Mouse (Mus musculus) adrenal gland, adult 2 months (tissue): Measurements from ENCODE around the gene Amotl1. TPM values are rescaled to one million over a fixed set of nuclear protein-coding genes. Genes with fewer than 3 reads are reported as not detected.
"Not testable (repeated sequence)": the region's sequence is repeated elsewhere in the genome, so short reads cannot be mapped to it uniquely, and the experiment has no call there.

Experiments
- DNase-seq: peaks from one replicate; pipeline ENCODE4 v3.0.0; 2021
- long read RNA-seq: library from polyadenylated mRNA; stranded (forward); transcript quantifications from one replicate; pipeline ENCODE4 v2.0.0, GENCODE M21; 2021
- polyA plus RNA-seq: library from polyadenylated mRNA; depleted of rRNA; stranded (reverse); fragments of >200 nt; gene quantifications from 2 replicates; pipeline ENCODE4 v1.2.3, GENCODE M21; 2012; rRNA removed
- total RNA-seq, 2 experiments: library from RNA; stranded (reverse); gene quantifications; 2 replicates each; pipeline ENCODE4 v1.2.3; 2021

Gene Amotl1
- total RNA-seq (10 to 100 TPM; 31.8 to 46.0 TPM), polyA plus RNA-seq (22.2 and 27.0 TPM in 2 replicates)
- long read RNA-seq, full-length matches to known transcripts = 2 of 15 reads
- long read RNA-seq, partial matches to known transcripts = 1 of 15 reads
- long read RNA-seq, other reads (novel, unspliced or antisense) = 12 of 15 reads

- no peak for DNase-seq
Observed at GRCm38 (mm10) chr9:14644956-14645355, at the start of gene Amotl1. Gene Amotl1, minus strand, starts transcription at chr9:14645056.

- no peak for DNase-seq
Observed at GRCm38 (mm10) chr9:14689376-14690108, 44.7 kb upstream of the Amotl1 start.

- DNase-seq = no peak
Observed at GRCm38 (mm10) chr9:14684363-14684762, 39.5 kb upstream of the Amotl1 start.

GRCm38 (mm10) chr9:14682741-14683140, 37.9 kb upstream of the Amotl1 start:
- no peak for DNase-seq

GRCm38 (mm10) chr9:14680584-14680983, 35.7 kb upstream of the Amotl1 start:
- no peak for DNase-seq

GRCm38 (mm10) chr9:14675707-14676691, 31.1 kb upstream of the Amotl1 start:
- no peak for DNase-seq

GRCm38 (mm10) chr9:14674506-14674905, 29.6 kb upstream of the Amotl1 start:
- no peak for DNase-seq

GRCm38 (mm10) chr9:14673109-14673508, 28.3 kb upstream of the Amotl1 start:
- no peak for DNase-seq

- not testable (repeated sequence) for DNase-seq
Observed at GRCm38 (mm10) chr9:14671965-14672364, 27.1 kb upstream of the Amotl1 start.

GRCm38 (mm10) chr9:14668382-14668781, 23.5 kb upstream of the Amotl1 start:
- DNase-seq = no peak

GRCm38 (mm10) chr9:14666071-14666470, 21.2 kb upstream of the Amotl1 start:
- no peak for DNase-seq

- DNase-seq = no peak
Observed at GRCm38 (mm10) chr9:14663591-14663990, 18.7 kb upstream of the Amotl1 start.

GRCm38 (mm10) chr9:14662876-14663275, 18.0 kb upstream of the Amotl1 start:
- DNase-seq = no peak

- DNase-seq = no peak
Observed at GRCm38 (mm10) chr9:14662138-14662537, 17.3 kb upstream of the Amotl1 start.

- no peak for DNase-seq
Observed at GRCm38 (mm10) chr9:14657926-14658325, 13.1 kb upstream of the Amotl1 start.

- DNase-seq = no peak
Observed at GRCm38 (mm10) chr9:14654010-14654409, 9.2 kb upstream of the Amotl1 start.

GRCm38 (mm10) chr9:14652761-14653160, 7.9 kb upstream of the Amotl1 start:
- DNase-seq = no peak

- DNase-seq = no peak
Observed at GRCm38 (mm10) chr9:14647849-14648248, 3.0 kb upstream of the Amotl1 start.

- no peak for DNase-seq
Observed at GRCm38 (mm10) chr9:14646641-14647040, 1.8 kb upstream of the Amotl1 start.

- DNase-seq = no peak
Observed at GRCm38 (mm10) chr9:14646061-14646460, 1.2 kb upstream of the Amotl1 start.

- DNase-seq = no peak
Observed at GRCm38 (mm10) chr9:14643328-14643727, 1.5 kb downstream of the Amotl1 start.

- DNase-seq = peak; percentile 46
Observed at GRCm38 (mm10) chr9:14642251-14643021, 2.4 kb downstream of the Amotl1 start.
